Mouse (Mus musculus): ENCODE measurements around the gene Zfp711. TPM values are rescaled to one million over a fixed set of nuclear protein-coding genes. Genes with fewer than 3 reads are reported as not detected.

Zfp711 gene
- polyA plus RNA-seq (2014; fragmentation: Illumina TruSeq; extraction: RNeasy Lipid Tissue Mini Kit (QIAGEN cat#74804); ENCODE audit: low read depth, low replicate concordance), result 2.6 TPM

DNA sequence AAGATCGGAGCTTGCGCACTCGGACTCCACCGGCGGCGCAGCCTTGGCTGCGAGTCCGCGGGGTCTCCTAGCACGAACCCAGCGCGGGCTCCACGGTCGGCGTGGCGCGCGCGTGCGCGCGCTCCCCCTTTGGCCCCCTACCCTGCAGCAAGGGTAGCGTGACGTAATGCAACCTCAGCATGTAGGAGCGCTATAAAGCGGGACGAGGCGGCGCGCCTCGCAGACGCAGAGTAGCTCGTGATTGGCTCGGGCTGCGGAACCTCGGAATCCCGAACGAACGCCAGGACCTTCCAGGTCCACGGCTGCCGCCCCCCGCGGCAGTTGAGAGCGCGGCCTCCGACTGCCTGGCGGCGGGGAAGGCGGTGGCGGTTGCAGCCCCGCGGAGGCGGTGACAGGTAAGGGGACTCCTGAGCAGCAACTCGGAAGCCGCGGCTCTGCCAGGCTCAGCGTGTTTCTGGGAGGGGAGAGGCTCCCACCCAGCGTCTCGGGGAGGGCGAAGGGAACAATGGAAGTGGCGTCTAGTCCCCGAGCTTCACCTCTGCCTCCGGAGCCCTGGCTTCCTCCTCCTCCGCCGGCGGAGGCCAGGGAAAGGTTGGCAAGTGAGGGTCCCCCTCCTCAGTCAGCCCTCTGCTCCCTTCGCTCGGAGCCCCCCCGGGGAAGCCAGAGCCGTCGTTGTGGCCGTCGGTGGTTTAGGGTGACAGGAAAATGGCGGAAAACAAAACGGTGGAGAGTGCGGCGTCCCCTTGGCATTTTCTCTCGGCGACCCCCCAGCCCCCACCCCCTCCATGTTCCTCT is at the start of gene Zfp711:
TSS of gene Zfp711 (plus strand) at position 16 of the 795 bp plus-strand sequence.

Other genes starting within 250 kb of the Zfp711 start
- gene Satl1, start 193.7 kb upstream of the Zfp711 start, polyA plus RNA-seq (2014; fragmentation: Illumina TruSeq; extraction: RNeasy Lipid Tissue Mini Kit (QIAGEN cat#74804); ENCODE audit: low read depth, low replicate concordance), result not detected
- not detected for gene 2010106E10Rik, start 105.3 kb upstream of the Zfp711 start, polyA plus RNA-seq (2014; fragmentation: Illumina TruSeq; extraction: RNeasy Lipid Tissue Mini Kit (QIAGEN cat#74804); ENCODE audit: low read depth, low replicate concordance)
- gene Pof1b, start 98.1 kb downstream of the Zfp711 start, polyA plus RNA-seq (2014; fragmentation: Illumina TruSeq; extraction: RNeasy Lipid Tissue Mini Kit (QIAGEN cat#74804); ENCODE audit: low read depth, low replicate concordance), result 0.12 TPM